Mouse (Mus musculus) olfactory bulb, adult 2 months (tissue): ENCODE data around the gene Auts2.

Experiments used
- CTCF ChIP-seq: fragments of 200-500 bp; IDR thresholded peaks from 2 replicates; pipeline ENCODE4 v1.5.1; 2012; ENCODE audit warnings: low read depth, mild to moderate bottlenecking, low read length, moderate library complexity; ENCODE audit not compliant: insufficient read depth
- POLR2A ChIP-seq: fragments of 200-500 bp; IDR thresholded peaks from 2 replicates; pipeline ENCODE4 v1.6.1; 2012; ENCODE audit warnings: mild to moderate bottlenecking, low read depth, low read length, moderate library complexity; ENCODE audit not compliant: insufficient read depth

DNA sequence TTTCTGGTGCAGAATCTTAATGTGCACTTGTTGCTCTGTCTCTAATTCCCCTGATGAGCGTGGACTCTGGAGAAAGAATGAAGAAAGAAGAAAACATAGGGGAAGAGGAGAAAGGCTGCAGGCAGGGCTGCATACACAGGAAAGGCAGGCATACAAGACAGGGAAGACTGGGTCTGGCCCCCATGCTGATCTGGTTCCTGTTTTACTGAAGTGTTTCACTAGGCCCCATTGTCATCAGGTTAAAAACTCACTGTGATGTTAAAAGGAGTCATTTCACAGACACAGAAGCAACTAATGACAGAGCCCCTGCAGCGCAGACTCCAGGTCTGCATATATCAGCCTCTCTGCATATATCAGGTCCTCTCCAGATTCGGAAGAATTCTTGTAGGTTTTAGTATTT lies 693.5 kb downstream of the Auts2 start:
- TF ChIP-seq CTCF (no peak), POLR2A (no peak)
